Mouse (Mus musculus) hindbrain, embryonic 10.5 days (tissue): ENCODE results near the gene Ncf4. TPM values are rescaled to one million over a fixed set of nuclear protein-coding genes. Genes with fewer than 3 reads are reported as not detected.
A peak's percentile ranks its signal among the peaks of the same experiment; 100 is the strongest.

Experiments
- DNase-seq: peaks from one replicate; pipeline ENCODE4 v3.0.0-alpha.2; 2017; ENCODE audit warnings: low spot score
- H3K27ac ChIP-seq: fragments of 300-500 bp; sonication (generic); 2 replicates; pipeline ENCODE4 v1.5.1; 2016; ENCODE audit warnings: mild to moderate bottlenecking, moderate library complexity
- H3K27me3 ChIP-seq: fragments of 300-500 bp; sonication (generic); 2 replicates; pipeline ENCODE4 v1.6.1; 2016; ENCODE audit warnings: mild to moderate bottlenecking; ENCODE audit not compliant: poor library complexity, insufficient read depth, severe bottlenecking
- H3K36me3 ChIP-seq: fragments of 300-500 bp; sonication (generic); 2 replicates; pipeline ENCODE4 v1.6.1; 2016; ENCODE audit warnings: mild to moderate bottlenecking, moderate library complexity
- H3K4me1 ChIP-seq: fragments of 300-500 bp; sonication (generic); replicated peaks from 2 replicates; pipeline ENCODE4 v1.6.1; 2016; ENCODE audit warnings: mild to moderate bottlenecking
- H3K4me3 ChIP-seq: fragments of 300-500 bp; sonication (generic); 2 replicates; pipeline ENCODE4 v1.5.1; 2016; ENCODE audit warnings: mild to moderate bottlenecking, moderate library complexity
- H3K9me3 ChIP-seq: fragments of 300-500 bp; sonication (generic); 2 replicates; pipeline ENCODE4 v1.6.1; 2016; ENCODE audit warnings: mild to moderate bottlenecking, moderate library complexity
- WGBS: fragments of 180-500 bp; shearing (Covaris S2); methylation state at CpG from one replicate; pipeline ENCODE4 v1.1.7; 2016; 5-methylcytosine and 5-hydroxymethylcytosine counted together
- polyA plus RNA-seq: library from polyadenylated mRNA; unstranded; fragments of >200 nt; fragmentation: Nextera tagmentation; extraction: Ambion mirVana; gene quantifications from 2 replicates; pipeline ENCODE4 v1.2.1, GENCODE M21; 2016

Gene Ncf4
- polyA plus RNA-seq, result 4.4 and 7.5 TPM in 2 replicates

DNA sequence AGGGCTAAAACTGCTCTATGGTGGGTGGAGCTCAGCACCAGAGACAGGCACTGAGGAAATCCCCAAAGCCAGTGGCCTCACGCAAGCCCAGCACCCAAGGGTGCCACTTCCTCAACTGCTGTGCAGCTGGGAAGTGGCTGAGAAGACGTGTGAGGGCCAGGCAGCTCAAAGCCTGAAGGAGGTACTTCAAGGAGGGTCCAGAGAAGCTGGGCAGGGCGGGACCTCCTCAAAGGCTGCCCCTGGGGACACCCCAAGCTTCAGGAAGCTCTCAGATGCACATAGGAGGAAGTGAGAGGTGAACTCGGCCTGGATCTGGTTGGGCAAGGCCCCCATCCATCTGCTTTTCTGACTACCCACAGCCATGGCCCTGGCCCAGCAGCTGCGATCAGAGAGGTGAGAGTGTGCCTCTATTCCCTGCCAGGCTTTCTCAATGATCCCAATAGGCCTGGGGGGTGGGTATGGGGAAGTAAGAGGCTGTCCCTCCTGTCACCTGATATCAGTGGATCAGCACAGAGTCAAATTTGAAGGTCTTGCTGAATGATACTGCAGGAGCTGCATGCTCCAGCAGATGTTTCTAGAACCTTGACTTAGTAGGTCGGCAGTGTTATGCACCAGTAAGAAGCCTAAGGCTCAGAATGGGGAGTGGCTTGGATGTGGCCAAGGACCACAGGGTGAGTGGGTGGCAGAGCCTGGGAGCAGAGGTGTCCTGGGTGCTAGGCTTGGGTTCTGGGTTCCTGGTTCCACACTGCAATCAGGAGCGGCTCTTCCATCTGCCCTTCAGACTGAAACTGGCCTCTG, at the start of gene Ncf4:
Gene Ncf4, plus strand, starts transcription at position 107 of the 798 bp plus-strand sequence.
- Histone ChIP-seq H3K27ac (no peak within 1 kb of the TSS), H3K4me1 (peaks cover 10% of the 10 kb centered on the region; the same call in 1 of the 2 replicates), H3K9me3 (no peaks in the 10 kb centered on the region), H3K36me3 (no peaks in the 10 kb centered on the region), H3K27me3 (no peaks in the 10 kb centered on the region), H3K4me3 (no peak within 1 kb of the TSS)
- DNase-seq, result no peak
- WGBS, result 76% methylated on average over 7 of the region's 7 CpGs

DNA sequence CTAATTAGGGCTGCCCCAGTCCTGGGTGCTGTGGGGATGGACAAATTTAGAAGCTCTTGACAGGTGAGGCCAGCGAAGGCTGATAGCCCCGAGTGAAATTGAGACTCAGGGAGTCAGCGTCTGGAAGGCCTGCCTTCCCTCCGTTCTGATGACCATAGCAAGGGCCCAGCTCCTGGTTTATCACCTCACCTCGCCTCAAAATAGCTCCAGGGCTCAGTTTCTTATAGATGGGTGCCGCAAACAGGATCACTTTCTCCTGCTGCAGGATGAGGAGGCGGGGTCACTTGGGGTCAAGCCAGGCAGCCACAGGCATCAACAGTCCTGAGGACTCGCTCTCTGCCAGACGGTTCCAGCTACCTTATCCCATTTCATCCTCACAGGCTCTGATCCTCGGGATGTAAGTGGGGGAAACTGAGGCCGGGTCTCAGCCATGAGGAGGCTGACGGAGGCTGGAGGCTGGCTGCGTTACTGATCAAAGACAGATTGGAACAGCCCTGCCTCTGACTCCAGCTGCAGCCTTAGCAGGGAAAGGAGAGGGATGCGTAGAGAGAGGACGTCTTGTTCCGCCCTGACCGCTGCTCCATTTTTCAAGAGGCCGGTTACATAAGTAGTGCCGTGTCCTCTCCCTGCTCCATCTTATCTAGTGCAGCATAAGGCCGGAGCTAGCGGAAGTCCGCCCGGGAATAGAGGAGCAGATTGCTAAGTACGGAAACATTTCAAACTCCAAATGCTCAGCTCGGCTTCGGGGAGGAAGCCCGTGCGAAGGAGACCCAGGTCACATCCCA, 49.3 kb upstream of the Ncf4 start:
- peaks cover 7% of the 10 kb centered on the region; the same call in 1 of the 2 replicates for H3K27me3 ChIP-seq
- H3K36me3 ChIP-seq, result no peaks in the 10 kb centered on the region
- 80% methylated on average over 28 of the region's 28 CpGs for WGBS
- H3K27ac ChIP-seq, result no peak overlapping the region
- DNase-seq, result no peak
- peaks cover 9% of the 10 kb centered on the region; the same call in 1 of the 2 replicates for H3K4me1 ChIP-seq
- no peaks in the 10 kb centered on the region for H3K9me3 ChIP-seq
- no peak overlapping the region for H3K4me3 ChIP-seq

DNA sequence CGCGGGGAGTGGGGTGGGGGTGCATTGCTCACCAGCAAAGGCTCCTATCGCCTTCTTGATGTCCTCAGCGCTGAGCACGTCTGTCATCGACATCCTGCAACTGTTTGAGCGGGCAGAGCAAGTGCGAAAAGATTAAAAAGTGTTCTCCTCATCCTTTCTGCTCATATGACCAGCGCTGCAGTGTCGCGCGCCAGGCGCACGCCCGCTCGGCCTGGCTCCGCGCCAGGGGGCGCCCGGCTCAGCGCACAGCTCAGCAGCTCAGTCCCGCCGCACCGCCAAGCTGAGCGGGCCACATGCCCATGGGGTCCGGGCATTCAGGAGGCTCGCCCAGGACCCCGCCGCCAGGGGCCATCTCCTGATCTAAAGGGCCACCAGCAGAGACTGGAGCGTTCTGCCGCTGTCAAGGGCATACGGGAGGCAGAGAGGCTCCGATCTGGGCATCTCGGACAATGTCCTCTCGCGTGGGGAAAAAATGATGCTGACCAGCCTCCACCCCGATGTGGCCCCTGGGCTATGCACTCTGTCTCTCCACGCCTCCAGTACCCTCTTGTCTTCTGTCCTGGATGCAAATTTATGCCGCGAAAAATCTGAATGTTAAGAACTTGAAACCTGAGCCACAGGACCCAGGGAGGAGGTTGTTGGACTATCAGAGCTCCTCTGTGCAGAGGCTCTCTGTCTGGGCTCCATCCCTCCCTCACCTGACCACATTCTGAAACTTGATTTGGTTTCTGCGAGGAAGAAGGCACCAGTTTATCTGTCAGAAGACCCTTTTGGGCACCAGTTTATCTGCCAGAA, 40.4 kb upstream of the Ncf4 start:
- peak; percentile 50 for DNase-seq
- 2% methylated on average over 41 of the region's 41 CpGs for WGBS
- peaks cover 59% of the 10 kb centered on the region for H3K27me3 ChIP-seq

DNA sequence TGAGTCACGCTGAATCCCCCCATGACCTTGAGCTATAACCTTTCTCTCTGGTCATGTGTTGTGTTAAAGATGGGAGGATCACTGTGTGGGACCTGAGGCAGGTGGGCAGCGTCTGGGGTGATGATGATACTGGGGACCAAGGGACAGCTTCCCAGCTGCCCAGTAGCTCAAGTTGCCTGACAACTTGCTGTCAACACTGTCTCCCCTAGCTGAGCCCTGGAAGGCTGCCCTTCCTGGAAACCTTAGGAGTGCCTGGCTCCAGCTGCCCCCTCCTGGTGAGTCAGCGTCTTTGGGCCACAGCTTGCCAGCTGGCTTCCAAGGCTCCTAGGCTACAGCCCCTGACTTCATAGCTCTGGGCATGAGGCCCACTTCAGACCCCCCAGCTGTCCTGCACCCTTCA, 39.4 kb upstream of the Ncf4 start:
- H3K27me3 ChIP-seq, result peaks cover 54% of the 10 kb centered on the region
- H3K9me3 ChIP-seq, result 0 out of 2 replicates have a peak, but pooled peaks cover 6% of the 10 kb centered on the region
- 35% methylated on average over 3 of the region's 3 CpGs for WGBS
- no peaks in the 10 kb centered on the region for H3K36me3 ChIP-seq
- H3K4me3 ChIP-seq, result no peak overlapping the region
- DNase-seq, result peak; percentile 43
- no peak overlapping the region for H3K27ac ChIP-seq
- H3K4me1 ChIP-seq, result peaks cover 21% of the 10 kb centered on the region

More for the DNA sequence above, 40.4 kb upstream of the Ncf4 start:
- Histone ChIP-seq H3K9me3 (0 out of 2 replicates have a peak, but pooled peaks cover 4% of the 10 kb centered on the region), H3K27ac (no peak overlapping the region), H3K4me1 (peaks cover 21% of the 10 kb centered on the region), H3K36me3 (no peaks in the 10 kb centered on the region), H3K4me3 (peak overlapping the region; percentile 50)

DNA sequence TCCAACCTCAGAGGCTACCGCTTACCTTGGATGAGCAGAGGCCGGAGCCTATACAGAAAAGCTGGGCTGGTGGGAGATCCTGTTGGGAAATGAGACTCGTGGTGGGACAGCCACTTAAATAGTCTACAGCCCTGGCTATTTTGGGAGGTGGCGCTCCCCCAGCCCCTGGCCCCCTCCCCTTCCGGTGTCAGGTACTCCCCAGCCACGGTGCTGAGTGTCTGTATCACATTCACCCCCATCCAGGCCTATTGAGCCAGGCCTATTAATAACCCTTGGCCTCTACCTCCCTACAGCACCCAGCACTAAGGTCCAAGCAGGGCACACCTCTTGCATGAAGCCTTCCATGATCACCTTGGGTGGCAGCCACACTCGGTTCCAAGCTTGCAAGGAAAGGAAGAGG, 38.3 kb upstream of the Ncf4 start, which contains the start of gene Pvalb:
Gene Pvalb, minus strand, starts transcription at position 89 of the 400 bp plus-strand sequence.
- WGBS, result 88% methylated on average over 7 of the region's 7 CpGs
- Histone ChIP-seq H3K27me3 (peaks cover 47% of the 10 kb centered on the region), H3K9me3 (0 out of 2 replicates have a peak, but pooled peaks cover 6% of the 10 kb centered on the region), H3K27ac (no peak within 1 kb of the TSS), H3K4me1 (peaks cover 21% of the 10 kb centered on the region), H3K4me3 (no peak within 1 kb of the TSS), H3K36me3 (no peaks in the 10 kb centered on the region)
- DNase-seq, result no peak

DNA sequence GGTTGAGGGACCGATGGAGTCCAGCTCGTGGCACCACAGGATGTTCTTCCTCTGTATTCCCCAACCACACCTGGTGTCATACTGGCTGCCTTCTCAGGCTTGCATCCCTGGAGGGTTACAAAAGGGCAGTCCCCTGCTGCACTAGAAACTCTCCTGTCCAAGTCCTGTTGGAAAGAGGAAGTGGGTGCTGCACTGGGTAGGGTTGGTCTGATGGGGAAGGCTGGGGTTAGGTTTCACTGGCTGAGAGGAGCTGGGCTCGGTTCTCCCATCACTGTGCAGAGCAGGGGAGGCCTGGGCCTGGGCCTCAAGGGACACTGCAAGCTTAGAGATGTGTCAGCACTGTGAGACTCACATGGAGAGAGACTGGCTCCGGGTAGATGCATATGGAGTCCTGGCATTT, 34.4 kb upstream of the Ncf4 start:
- Histone ChIP-seq H3K27me3 (peaks cover 8% of the 10 kb centered on the region), H3K4me3 (no peak overlapping the region), H3K9me3 (0 out of 2 replicates have a peak, but pooled peaks cover 6% of the 10 kb centered on the region), H3K27ac (no peak overlapping the region), H3K4me1 (peaks cover 6% of the 10 kb centered on the region), H3K36me3 (no peaks in the 10 kb centered on the region)
- DNase-seq, result no peak
- WGBS, result 77% methylated on average over 4 of the region's 4 CpGs

DNA sequence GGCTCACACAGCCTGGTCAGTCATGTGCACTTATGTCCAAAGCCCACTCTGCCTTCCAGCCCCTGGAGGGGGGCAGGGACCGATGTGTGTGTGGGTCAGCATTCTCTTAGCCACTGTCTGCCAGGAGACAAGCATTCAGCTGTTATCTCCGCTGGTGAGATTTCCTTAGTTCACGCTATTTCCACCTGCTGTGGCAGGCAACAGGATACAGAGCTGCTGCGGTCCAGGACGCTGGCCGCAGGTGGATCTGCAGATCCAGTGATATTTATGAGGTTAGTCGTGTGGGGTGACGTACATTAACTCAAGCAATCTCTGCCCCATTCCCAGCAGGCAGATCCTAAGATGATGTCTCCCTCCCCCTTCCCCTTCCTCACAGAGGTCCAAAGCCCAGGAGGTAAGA, 33.2 kb upstream of the Ncf4 start:
- H3K27ac ChIP-seq, result no peak overlapping the region
- WGBS, result 83% methylated on average over 8 of the region's 8 CpGs
- H3K9me3 ChIP-seq, result 0 out of 2 replicates have a peak, but pooled peaks cover 6% of the 10 kb centered on the region

DNA sequence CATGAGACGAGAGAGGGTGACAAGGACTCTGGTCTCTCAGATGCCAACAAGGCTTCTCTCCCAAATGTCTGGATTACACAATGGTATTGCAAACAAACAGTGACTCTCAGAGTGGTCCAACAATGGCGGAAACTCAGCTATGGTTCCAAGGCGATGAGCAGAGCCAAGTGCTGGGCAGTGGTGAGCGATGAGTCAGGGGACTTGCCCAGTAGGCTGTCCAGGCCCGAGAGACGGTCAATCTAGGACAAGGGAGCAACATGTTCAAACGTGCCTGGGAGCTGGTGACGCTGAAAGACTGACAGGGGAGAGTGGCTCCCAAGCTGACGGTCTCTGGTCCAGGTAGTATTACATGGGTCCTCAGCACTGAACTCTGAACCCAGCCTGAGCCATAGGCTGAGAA, 29.3 kb upstream of the Ncf4 start:
- DNase-seq, result no peak
- H3K4me3 ChIP-seq, result no peak overlapping the region
- WGBS, result 82% methylated on average over 9 of the region's 9 CpGs

More for the DNA sequence above, 33.2 kb upstream of the Ncf4 start:
- H3K4me3 ChIP-seq, result no peak overlapping the region
- H3K27me3 ChIP-seq, result no peaks in the 10 kb centered on the region
- H3K4me1 ChIP-seq, result no peaks in the 10 kb centered on the region
- H3K36me3 ChIP-seq, result no peaks in the 10 kb centered on the region
- DNase-seq, result no peak

DNA sequence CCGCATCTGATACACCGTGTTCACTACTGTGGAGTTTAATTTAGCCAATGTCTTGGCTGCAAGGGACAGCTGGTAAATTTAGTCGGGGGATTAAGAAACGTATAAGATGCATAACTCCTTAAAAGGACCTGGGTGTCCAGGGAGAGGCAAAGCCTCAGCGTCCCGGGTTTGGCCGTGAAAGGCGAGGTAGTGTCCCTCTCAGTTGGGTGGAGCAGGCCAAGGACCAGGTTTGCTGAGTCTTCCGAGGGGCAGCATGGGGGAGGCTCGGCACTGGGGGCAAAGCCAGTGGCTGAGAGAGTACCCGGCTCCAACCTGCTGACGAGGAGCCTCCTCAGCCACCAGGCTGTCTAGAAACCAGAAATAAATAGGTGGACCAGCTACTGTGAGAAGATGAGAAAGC, 16.8 kb upstream of the Ncf4 start:
- 88% methylated on average over 12 of the region's 12 CpGs for WGBS
- Histone ChIP-seq H3K36me3 (no peaks in the 10 kb centered on the region), H3K27me3 (no peaks in the 10 kb centered on the region), H3K9me3 (no peaks in the 10 kb centered on the region), H3K4me3 (no peak overlapping the region), H3K27ac (no peak overlapping the region), H3K4me1 (peaks cover 34% of the 10 kb centered on the region)
- no peak for DNase-seq

More for the DNA sequence above, 29.3 kb upstream of the Ncf4 start:
- H3K27ac ChIP-seq, result no peak overlapping the region
- H3K36me3 ChIP-seq, result no peaks in the 10 kb centered on the region
- H3K4me1 ChIP-seq, result no peaks in the 10 kb centered on the region
- no peaks in the 10 kb centered on the region for H3K27me3 ChIP-seq
- no peaks in the 10 kb centered on the region for H3K9me3 ChIP-seq

DNA sequence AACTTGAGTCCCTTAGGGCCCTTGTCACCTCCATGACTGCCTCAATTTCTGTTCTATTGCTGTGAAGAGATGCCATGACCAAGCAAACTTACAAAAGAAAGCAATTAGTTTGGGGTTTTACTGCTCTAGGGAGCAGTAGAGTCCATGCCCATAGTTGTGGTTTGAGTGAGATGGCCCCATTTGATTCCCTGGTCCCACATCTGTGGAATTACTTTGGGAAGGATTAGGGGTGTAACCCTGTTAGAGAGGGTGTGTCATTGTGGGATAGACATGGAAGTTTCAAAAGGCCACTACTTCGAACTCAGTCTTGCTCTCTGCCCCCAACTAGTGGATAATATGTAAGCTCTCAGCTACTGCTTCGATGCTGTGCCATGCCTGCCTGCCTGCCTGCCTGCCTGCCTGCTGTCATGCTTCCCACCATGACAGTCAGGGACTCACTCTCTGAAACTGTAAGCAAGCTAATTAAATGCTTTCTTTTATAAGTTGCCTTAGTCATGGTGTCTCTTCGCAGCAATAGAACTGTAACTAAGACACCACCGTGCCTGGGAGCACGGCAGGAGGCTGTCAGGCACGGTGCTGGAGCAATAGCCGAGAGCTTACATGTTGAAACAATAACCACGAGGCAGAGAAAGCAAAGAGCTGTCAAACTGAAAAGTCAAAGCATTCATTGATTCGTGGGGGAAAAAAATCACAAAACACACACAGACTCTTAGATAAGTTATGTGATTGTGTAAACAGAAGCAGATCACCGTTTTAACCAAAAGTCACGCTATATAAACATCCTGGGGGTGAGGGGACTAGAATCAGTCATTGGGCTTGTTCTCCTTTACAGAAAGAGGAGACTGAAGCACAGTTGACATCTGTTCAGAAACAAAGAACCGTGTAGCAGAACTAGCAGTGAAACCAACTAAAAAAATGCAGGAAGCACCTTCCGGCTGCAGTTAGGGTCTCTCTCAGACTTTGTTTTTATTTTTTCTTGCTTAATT, 13.0 kb upstream of the Ncf4 start:
- WGBS, result 20% methylated on average over 13 of the region's 13 CpGs

DNA sequence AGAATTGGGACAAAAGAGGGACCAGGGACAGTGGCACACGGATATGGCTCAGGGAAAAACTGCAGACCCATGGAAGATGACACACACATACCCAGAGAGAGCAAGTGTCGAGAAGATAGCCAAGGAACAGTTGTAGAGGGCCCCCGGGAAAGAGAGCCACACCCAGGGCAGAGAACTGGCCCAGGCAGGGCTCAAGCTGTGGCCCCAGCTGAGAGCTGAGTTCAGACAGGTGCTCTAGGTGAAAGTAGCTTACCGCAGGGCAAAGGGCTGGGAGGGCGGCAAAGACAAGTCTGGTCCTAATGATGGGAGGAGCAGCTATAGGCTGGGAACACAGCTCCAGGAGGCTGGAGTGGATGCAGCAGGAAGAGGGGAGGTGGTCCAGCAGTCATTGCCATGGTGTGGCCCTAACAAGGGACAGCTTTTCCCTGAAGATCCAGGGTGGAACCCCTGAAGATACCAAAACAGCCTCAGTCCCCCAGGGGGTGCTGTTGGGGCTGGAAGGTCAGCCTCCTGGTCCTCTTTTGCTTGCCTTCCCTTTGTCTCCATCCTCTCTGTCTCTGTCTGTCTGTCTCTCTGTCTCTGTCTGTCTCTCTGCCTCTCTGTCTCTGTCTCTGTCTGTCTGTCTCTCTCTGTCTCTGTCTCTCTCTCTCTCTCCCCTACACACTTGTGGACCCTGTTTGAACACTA, 9.6 kb upstream of the Ncf4 start:
- WGBS, result 77% methylated on average over 5 of the region's 5 CpGs
- no peak overlapping the region for H3K4me3 ChIP-seq
- DNase-seq, result no peak
- H3K27me3 ChIP-seq, result no peaks in the 10 kb centered on the region
- H3K9me3 ChIP-seq, result 0 out of 2 replicates have a peak, but pooled peaks cover 6% of the 10 kb centered on the region
- H3K4me1 ChIP-seq, result peaks cover 33% of the 10 kb centered on the region
- 0 out of 2 replicates have a peak overlapping the region, but pooled peaks have one; percentile 23 for H3K27ac ChIP-seq
- H3K36me3 ChIP-seq, result no peaks in the 10 kb centered on the region

More for the DNA sequence above, 13.0 kb upstream of the Ncf4 start:
- peak overlapping the region; percentile 21; the same call in 1 of the 2 replicates for H3K4me3 ChIP-seq
- 0 out of 2 replicates have a peak overlapping the region, but pooled peaks have one; percentile 3 for H3K27ac ChIP-seq
- no peaks in the 10 kb centered on the region for H3K36me3 ChIP-seq
- peaks cover 29% of the 10 kb centered on the region for H3K4me1 ChIP-seq
- no peaks in the 10 kb centered on the region for H3K27me3 ChIP-seq
- peak; percentile 54 for DNase-seq
- H3K9me3 ChIP-seq, result 0 out of 2 replicates have a peak, but pooled peaks cover 6% of the 10 kb centered on the region
